Mouse (Mus musculus): ENCODE data around the gene Teddm1b.
A peak's percentile ranks its signal among the peaks of the same experiment; 100 is the strongest.

The Teddm1b gene

GRCm38 (mm10) chr1:153900860-153901730 lies 26.9 kb downstream of the Teddm1b start:
- DNase-seq (ENCODE audit: low read depth, low spot score): peak; percentile 42

GRCm38 (mm10) chr1:153903006-153903405 lies 28.9 kb downstream of the Teddm1b start:
- peak; percentile 53 for DNase-seq (ENCODE audit: low read depth, low spot score)

- no peak for DNase-seq (ENCODE audit: low read depth, low spot score)
These were observed 30.1 kb downstream of the Teddm1b start for GRCm38 (mm10) chr1:153904236-153904635.

- no peak for DNase-seq (ENCODE audit: low read depth, low spot score)
These were observed 31.7 kb downstream of the Teddm1b start for GRCm38 (mm10) chr1:153905884-153906283.

GRCm38 (mm10) chr1:153908208-153908607 lies 34.1 kb downstream of the Teddm1b start:
- no peak for DNase-seq (ENCODE audit: low read depth, low spot score)

GRCm38 (mm10) chr1:153908741-153909140 lies 34.6 kb downstream of the Teddm1b start:
- DNase-seq (ENCODE audit: low read depth, low spot score): no peak

GRCm38 (mm10) chr1:153909213-153909962 lies 35.2 kb downstream of the Teddm1b start:
- DNase-seq (ENCODE audit: low read depth, low spot score): no peak

DNA sequence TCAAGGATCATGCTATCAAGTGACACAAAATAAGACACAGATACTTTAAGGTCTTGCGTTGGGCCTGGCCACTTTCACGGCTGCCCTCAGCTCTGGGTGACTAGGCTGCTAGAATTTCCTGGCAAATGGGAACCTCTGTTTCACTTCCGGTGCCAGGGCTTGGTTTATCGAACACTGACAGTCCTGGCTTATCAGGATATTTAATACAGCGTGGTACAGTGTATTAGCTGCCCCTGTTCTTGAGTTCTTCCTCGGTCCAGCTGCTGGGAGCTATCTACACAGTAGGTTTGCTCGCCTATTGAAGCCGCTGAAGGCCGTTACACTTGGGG lies 35.8 kb downstream of the Teddm1b start:
- DNase-seq (ENCODE audit: low read depth, low spot score): no peak

DNA sequence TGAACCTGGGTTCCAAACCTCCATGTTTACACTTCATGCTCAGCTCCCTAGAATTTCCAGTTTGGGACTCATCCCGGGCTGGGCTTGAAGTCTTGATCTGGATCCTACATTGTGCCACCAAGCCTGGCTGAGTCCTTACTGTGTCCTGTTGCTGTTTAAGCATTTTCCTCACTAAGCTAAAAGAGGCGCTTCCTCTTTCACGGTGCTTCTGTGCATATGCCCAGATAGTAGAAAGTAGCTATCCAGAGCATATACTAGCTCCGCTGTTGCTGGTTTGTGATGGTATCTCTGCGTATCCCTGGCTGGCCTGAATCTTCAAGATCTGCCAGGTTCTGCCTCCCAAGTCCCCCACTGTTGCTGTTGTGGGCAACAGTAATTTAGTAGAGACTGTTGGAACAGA lies 36.3 kb downstream of the Teddm1b start:
- DNase-seq (ENCODE audit: low read depth, low spot score): no peak

DNA sequence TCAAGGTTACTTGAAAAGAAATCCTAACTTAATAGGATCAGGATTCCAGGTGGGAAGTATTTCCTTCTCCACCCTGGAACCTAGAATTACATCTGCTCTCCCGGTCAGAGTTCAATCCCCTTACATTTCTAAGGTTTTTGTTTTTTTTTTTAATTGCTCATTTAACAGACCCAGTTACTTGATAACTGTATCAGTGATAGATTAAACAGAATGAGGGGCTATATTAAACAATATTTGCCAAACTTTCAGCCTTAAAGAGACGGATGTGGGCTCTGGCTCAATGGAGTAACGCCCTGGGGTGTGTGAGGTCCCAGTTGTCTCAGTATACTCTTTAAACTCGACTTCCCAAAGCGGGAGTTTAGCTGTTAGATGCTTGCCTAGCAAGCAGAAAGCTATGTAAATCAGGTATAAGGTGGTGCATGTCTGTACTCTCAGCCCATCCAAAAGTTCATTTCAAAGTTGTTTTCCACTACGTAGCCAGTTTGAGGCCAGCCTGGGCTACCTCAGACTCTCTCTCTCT lies 37.2 kb downstream of the Teddm1b start:
- DNase-seq (ENCODE audit: low read depth, low spot score): no peak

- no peak for DNase-seq (ENCODE audit: low read depth, low spot score)
These were observed 39.7 kb downstream of the Teddm1b start for GRCm38 (mm10) chr1:153913869-153914268.

GRCm38 (mm10) chr1:153918521-153919206 lies 44.5 kb downstream of the Teddm1b start:
- no peak for DNase-seq (ENCODE audit: low read depth, low spot score)

- no peak for DNase-seq (ENCODE audit: low read depth, low spot score)
These were observed 47.5 kb downstream of the Teddm1b start for GRCm38 (mm10) chr1:153921642-153922041.

DNA sequence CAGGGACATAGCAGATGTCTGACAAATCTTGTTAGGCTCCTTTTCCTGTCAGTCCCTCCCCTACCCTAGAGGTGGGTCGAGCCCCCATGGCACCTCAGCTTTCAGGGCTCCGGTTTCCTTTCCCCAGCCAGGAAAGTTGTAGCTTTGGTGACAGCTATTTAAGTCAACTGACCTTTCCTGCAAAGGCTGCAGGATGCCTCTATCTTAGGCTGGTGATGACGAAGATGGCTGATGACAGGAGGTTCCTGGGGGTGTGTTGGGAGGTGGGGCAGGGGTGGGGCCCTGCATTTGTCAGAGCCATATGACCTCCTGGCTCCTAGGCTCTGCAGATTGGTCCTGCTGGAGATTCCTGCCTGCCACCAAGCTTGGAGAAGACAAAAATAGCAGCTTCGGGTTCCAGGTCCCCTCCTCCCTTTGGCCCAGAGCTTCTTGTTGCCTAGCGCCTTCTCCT lies 48.5 kb downstream of the Teddm1b start:
- DNase-seq (ENCODE audit: low read depth, low spot score): no peak

DNA sequence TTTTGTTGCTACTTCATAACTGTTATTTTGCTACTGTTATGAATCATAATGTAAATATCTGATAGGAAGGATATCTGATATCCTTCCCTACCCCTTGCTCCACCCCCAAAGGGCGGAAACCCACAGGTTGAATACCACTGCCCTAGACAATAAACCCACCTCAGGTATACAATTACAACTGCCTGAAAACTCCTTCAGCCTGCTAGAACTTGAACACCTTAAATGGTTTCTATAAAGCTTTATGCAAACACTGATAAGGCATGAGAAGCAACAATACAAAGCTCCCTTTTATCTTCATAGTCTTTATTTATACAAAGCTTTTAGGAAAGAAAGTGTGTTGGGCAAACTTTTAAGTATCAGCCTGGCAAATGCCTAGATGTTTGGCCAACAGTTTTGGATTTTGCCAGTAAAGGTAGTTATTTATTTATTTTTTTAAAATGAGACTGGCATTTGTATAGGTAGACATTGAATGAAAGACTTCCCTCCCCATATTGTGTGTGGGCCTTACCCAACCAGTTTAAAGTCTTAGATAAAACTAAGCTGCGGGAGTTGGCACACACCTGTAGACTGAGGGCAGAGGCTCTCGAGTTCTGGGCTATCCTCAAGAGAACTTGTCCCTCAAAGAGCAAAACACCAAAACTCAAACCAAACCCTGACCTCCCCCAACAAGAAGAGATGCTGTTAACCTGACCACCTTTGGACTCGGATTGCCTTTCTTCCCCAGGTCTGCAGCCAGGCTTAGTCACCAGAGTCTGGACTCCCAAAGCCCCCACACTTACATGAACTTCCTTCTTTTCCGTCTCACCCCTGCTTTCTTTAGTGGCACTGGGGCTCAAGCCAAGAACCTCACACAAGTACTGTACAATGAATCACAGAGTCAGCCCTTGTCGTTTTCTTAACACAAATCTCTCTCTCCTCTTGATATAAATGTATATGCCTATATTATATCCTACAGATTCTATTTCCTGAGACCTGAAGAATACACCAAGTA lies 50.5 kb downstream of the Teddm1b start:
- DNase-seq (ENCODE audit: low read depth, low spot score): no peak
